Mouse (Mus musculus): ENCODE data around the gene Fetub.

DNA sequence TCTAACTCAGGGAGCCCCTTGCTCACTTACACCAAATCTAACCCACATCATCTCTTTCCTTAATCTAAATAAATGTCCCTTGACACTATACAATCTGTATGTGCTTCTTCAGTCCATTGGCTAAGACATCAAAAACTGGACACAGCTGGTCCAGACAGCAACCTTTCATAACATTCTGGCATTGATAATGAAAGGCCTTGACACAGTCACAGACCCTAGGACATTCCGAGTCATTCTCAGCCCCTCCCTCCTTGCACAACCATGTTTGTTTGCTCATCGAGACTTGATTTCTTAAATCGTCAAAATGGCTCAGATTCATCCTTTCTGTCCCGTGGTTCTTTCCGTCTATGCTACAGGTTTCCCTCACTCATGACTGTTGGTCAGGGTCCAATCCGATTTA lies 8.8 kb upstream of the Fetub start:
- TF ChIP-seq CTCF (IDR thresholded peaks at IDR 0.05; ENCODE audit: control insufficient read depth, insufficient read depth, insufficient replicate concordance, low read depth, low read length) (no peak), POLR2A (IDR thresholded peaks at IDR 0.05; ENCODE audit: control insufficient read depth, low read depth, low read length) (no peak)

All from testis, adult 2 months (tissue).